Mouse (Mus musculus): ENCODE data around the gene Espn.

The Espn gene

DNA sequence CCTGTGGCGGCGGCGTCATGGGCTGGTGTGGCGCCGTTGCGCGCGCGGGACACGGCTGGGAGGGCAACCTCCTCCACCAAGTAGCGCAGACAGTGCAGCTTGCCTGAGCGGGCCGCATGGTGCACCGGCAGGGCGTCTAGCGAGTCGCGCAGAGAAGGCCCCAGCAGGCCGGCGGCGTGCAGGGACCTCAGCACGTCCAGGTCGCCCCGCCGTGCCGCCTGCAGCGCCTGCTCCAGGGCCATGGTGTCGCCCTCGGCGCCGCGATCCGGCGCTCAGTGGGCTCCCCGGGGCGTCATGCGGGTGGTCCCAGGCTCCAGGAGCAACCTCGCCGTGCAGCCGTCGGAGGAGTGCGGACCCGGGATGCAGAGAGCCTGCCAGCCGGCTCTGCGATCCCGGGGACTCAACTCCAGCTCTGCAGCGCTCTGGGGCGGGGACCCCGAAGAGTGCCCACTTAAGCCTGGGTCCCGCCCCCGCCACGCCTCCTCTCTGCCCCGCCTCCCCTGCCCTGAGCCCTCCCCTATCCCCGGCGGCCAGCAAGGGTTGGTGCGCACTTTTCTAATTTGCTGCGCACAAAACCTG is at the start of gene Espn:
Gene Espn, minus strand, starts transcription at position 406 of the 579 bp plus-strand sequence.
- in situ Hi-C loops (cut with MseI, MboI): loop anchor here in 1 of 2 experiments (25.0 kb wide), 1 partner anchor 1835 kb away; the partner anchor contains the start of genes Cep104 and Dffb

DNA sequence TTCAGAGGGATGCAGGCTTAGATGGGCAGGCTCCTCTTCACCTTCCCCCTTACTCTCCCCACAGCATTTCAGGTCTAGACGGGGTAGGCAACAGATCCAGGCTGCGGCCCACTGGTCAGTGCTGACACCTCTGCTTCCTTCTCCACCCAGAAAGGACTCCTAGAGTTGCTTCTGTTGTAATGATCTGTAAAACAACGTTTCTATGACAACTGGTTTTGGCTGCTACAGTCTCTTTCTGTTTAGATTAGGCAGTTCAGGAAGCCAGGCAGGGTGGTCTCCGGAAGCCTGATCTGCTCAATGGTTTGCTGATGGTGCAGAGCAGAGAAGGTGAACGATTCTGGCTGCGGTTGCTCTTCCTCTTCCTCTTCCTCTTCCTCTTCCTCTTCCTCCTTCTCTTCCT is 49.3 kb upstream of the Espn start:
- in situ Hi-C loops (cut with MseI, MboI): no loop called here

DNA sequence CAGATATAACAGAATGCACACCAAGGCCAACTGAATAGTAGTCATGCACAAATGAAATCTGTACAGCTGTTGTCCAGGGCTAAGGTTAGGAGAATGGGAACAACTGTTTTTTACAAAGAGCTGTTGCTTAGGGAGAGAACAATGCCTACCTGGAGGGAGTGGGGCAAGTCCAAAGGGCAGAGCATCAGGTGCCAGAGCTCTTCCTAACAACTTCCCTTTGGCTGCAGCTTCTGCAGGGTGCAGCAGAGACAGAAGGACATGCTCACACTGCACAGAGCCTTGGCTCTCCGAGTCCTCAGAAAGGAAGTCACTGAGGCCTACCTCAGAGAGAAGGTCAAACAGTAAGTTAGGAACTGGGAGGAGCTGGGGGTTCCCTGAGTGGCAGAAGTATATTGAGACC is 47.4 kb upstream of the Espn start:
- in situ Hi-C loops (cut with MseI, MboI): no loop called here

DNA sequence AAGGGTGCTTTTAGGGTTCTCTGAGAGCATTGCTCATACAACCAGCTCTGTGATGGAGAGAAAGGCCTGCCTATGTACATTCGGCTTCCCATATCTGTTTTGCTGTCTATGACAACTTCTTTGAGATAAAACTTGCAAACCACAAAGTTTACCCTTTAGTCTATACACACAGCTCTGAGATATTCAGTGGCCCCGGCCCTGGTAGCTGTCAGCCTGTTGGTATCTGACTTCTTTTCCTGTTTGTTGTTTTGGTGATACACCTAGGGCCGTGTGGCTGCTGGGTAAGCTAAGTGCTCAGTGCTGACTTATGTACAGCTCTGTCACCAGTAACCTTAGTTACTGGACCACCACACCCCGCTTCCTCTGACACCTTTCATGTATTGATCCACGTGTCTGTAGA is 45.4 kb upstream of the Espn start:
- in situ Hi-C loops (cut with MseI, MboI): no loop called here

DNA sequence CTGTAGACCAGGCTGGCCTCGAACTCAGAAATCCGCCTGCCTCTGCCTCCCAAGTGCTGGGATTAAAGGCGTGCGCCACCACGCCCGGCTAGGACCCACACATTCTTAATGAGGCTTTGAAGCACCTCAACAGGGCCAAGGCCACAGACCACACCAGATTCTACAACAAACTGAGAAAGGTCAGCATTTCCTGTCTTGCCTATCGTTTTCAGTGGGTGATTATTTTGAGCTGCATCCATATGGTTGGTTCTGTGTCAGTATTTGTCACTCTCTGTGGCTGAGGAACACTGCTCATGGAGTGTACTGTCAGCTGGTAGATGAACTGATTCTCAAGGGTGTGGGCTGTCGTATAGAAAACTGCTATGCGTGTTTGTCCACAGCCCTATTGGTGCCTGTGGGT is 44.1 kb upstream of the Espn start:
- in situ Hi-C loops (cut with MseI, MboI): no loop called here

DNA sequence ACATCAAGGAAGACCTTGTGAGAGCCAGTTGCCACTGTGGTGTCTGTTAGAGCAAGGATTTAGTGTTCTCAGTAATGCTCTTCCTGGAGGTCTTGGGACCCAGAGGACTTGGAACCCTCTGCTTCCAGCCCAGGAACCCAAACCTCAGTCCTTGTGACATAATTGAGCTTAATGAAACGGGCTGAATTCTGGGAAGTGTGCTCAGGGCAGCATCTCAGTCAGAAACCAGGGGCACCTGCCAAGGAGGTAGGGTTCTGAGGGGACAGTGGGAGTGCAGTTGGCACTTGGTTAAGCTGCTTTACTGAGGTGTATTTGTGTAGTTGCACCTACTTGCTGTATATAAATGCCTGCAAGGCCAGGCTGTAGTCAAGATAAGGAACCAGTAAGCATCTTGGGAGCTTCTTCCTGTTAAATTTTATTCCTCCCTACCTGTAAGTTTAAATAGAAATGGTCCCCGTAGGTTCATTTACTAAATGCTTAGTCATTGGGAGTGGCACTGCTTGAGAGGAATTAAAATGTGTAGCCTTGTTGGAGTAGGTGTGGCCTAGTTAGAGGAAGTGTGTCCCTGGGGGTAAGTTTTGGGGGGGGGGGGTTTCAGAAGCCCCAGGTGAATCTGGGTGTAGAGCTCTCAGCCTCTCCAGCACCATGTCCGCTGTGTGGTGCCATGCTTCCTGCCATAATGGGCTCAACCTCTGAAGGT is 42.5 kb upstream of the Espn start:
- in situ Hi-C loops (cut with MseI, MboI): no loop called here

DNA sequence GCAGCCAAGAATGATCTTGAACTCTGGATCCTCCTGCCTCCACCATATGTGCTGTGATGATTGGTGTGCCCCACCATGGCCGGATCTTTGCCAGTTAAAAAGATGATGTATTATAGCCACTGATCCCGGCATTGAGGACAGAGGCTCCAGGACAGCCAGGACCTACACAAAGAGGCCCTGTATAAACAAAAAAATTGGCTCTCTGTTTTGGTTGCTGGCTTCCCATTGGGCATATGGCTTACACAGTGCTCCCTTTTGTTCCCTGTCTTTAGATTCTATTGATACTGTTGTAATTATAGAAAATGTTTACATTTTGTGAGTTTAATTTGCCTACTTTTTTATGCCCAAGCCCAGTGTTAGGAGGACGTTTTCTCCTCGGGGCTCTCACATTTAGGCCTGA is 40.4 kb upstream of the Espn start:
- in situ Hi-C loops (cut with MseI, MboI): no loop called here

DNA sequence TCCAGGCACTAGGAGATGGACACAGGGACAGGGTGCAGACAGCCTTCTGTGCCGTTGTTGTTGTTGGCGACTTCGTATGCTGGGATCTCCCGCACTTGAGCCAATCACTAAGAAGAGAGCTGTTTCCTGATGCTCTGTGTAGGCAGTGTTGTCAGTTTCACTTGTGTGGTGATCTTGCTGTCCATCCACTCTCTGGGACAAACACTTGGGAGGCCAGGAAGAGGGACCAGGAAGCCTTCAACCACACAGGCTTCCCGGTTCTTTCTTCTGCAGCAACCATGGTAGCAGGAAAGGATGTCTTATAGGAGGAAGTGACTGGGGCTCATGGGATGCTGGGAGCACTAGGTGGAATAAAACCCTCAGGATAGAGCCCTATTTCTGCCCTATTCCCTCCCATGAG is 38.5 kb upstream of the Espn start:
- in situ Hi-C loops (cut with MseI, MboI): no loop called here

DNA sequence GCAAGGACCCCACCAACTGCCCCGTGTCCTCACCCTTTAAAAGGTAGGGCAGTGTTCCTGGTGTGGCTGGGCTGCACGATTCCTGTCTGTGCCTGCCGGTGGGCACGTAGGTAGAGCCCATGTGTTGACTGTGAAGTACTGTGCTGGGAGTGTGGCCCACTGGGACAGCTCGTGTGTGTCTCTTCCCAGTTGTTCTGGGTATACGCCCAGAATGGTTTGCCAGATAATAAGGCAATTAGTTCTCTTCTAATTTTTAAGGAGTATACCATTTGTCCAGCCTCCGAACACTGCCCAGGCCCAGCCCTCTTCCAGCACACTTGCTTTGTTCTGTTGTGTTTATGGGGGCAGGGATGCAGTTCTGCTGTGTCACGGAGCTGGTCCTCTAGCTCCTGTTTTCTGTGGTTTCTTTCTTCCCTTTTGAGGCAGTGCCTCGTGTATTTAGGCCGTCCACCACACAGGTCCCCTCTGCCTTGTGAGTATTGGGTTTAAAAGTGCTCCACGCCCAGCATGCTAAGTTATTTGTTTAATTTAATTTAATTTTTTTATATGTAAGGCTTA is 38.0 kb upstream of the Espn start:
- in situ Hi-C loops (cut with MseI, MboI): no loop called here

DNA sequence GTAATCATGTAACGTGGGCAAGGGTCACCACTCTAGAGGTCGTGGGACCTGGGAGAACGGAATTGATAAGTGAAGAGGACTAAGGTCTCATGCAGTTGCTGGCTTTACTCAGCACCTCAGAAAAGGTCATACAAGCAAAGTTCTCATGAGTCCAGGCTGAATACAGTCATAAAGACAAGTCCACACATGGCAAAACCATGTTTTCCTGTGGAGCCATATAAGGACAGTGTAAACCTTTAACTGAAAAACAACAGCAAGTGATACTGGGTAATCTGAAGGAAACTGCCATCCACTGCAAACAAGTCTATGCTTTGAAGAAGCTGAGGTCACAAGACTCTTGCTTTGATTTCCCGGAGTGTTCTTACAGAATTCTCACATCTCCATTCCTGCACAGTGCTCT is 37.5 kb upstream of the Espn start:
- in situ Hi-C loops (cut with MseI, MboI): no loop called here

DNA sequence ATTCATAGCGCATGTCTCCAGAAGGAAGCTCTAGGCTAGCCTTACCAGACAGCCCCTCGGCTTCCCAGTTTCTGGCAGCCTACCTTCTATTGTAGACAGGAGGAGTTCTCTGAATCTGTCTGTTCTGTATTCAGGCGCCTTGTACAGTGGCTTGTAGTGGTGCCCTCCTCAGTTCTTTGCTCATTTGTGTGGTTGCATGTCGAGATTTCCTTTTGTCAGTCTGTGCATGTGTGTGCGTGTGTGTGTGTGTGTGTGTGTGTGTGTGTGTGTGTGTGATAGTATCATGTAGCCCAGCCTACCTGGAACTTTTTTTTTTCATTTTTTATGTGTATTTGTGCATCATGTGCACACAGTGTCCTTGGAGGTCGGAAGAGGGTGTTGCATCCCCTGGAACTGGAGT is 36.9 kb upstream of the Espn start:
- in situ Hi-C loops (cut with MseI, MboI): no loop called here

DNA sequence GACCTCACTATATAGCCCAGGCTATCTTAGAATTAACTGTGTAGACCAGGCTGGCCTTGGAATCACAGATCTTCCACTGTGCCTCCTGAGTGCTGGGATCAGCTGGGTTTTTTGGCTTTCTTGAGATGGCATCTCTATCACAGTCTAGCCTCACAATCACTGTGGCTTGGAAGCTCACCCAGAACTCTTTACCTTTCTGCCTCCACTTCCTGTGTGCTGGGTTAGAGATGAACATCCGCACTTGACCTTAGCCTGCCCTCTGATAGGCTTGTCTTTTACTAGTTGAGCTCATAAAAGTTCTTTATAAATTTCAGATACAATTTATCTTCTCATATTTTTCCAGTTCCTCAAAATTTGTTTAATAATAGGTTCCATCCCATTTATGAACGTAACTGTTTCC is 36.5 kb upstream of the Espn start:
- in situ Hi-C loops (cut with MseI, MboI): no loop called here

DNA sequence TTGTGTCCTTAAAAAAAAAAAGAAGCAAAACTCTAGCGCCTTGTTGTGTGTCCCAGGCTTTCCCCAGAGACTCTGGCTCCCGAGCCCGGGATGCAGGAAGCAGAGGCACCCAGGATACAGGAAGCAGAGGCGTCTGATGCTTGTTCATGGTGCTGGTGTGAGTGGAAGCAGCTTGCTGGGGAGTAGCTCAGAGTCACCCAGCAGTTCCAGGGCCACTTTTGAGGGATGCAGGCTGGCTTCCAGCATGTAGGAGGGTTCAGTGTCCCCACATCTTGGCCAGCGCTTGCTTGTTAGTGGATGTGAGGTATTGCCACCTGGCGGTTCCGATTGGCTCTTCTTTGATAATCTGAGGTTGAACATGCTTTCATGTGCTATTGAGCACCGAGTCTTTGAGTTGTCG is 35.0 kb upstream of the Espn start:
- in situ Hi-C loops (cut with MseI, MboI): no loop called here

DNA sequence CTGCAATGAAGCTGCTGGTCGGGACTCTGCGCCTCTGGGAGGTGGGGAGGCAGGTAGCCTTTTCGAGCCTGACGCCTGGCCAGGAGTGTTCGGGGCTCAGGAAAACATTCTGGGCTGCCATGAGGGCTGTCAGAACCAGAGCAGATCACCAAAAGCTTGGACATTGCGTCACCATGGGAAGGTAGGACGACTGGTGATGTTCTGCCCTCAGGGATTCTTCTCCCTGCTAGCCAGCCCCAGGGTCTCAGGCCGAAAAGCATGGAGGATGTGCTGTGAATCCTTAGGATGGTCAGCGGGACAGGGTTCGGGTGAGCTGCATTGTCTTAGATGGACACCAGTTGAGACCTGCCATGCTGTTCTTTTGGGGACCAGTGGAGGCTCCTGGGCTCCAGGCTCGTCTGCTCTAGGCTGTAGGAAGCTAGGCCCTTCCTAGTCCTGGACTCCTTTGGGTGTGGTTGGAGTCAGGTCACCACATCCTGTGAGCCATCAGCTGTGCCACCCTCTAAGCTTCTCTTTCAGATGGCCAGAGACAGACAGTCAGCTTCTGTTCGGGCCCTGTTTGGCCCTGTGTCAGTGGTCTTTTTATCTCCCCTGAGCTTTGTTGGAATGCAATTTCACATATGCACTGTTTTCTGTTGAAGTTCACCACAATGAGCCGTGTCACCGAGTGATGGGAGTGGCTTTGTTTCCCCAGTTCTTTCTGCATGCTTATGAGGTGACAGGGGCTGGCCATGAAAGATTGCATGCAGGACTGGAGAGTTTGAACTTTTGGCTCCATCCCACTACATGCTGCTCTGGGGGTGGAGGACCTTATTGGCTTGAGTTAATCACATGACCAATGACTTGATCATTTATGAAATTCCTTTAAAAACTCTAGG is 34.3 kb upstream of the Espn start:
- in situ Hi-C loops (cut with MseI, MboI): no loop called here

DNA sequence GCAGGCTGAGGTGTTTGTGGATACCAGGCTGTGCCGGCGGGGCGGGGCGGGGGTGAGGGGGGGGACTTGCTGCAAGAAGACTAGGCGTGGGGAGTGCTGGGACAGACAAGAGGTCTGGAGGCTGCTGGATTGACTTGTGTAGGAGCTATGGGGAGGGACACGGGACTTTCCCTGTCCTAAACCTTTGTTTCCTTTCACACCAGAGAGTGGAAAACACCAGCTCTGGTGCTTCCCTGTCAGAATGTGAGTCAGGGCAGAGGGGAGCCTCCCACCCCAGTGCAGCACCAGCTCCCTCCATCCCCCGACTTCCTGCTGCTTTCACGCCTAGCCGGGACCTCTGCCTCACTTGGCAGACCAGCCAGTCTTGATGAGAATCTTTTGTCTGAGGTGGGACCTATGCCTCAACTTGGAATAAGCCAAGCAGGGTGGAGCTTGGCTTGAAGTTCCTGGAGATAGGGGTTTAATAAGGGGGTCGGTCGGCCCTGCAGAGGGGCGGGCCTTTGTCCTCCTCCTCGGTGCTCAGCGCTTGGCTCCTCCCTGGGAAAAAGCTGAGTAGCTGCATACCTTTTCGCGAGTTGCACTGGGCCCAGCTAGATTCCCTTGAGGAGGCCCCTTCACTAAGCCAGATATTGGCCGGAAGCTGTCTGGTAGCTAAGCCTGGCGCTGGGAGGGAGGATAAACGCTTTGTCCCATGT is 33.5 kb upstream of the Espn start:
- in situ Hi-C loops (cut with MseI, MboI): no loop called here

DNA sequence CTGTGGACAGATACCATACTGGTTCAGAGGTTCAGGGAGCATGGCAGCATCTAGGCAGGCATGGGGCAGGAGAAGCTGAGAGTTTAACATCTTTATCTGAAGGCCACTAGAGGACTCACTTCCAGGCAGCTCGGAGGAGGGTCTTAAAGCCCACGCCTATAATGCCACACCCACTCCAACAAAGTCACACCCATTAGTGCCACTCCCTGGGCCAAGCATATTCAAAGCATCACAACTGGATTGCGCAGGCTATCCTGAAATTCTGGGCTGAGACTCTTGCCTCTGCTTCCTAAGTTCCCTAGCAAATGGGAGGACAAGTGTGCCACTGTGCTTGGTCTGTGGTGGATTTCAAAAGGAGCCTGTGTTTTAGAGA is 33.0 kb upstream of the Espn start:
- in situ Hi-C loops (cut with MseI, MboI): no loop called here

DNA sequence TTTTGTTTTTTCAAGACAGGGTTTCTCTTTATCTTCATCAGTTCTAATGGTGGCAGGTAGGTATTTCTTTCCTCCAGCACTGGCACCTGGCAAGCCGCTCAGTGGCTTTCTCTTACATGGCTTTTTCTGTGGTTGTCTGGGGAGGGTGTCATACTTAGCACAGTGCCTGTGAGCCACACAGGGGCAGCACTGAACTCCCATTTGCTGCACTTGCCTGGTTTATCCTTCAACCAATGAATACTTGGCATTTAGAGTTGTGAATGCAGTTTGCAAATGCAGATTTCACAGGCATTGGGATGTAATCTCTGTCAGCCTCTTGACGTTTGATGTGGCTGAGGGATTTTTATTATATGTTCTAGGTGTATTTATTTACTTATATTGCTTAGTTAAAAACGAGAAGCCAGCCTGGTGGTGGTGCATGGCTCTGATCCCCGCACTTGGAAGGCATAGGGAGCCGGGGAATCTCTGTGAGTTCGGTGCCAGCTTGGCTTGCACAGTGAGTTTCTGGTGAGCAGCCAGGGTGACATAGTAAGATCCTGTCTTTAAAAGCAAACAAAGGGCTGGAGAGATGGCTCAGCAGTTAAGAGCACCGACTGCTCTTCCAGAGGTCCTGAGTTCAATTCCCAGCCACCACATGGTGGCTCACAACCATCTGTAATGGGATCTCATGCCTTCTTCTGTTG is 32.3 kb upstream of the Espn start:
- in situ Hi-C loops (cut with MseI, MboI): no loop called here

DNA sequence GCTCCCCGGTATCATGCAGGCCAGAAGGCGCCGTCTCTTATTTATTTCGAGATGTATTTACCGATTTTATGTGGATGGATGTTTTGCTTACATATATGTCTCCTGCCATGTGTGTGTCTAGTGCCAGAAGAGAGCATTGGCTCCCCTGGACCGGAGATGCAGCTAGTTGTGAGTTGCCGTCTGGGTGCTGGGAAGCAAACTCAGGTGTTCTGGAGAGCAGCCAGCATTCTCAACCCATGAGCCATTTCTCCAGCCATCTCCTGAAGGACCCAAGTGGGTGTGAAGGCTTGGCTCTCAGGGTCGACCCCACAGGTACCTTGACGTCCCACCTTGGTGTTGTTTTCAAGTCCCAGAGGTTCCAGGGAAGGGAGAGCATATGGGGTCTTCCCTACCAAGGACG is 30.0 kb upstream of the Espn start:
- in situ Hi-C loops (cut with MseI, MboI): no loop called here

DNA sequence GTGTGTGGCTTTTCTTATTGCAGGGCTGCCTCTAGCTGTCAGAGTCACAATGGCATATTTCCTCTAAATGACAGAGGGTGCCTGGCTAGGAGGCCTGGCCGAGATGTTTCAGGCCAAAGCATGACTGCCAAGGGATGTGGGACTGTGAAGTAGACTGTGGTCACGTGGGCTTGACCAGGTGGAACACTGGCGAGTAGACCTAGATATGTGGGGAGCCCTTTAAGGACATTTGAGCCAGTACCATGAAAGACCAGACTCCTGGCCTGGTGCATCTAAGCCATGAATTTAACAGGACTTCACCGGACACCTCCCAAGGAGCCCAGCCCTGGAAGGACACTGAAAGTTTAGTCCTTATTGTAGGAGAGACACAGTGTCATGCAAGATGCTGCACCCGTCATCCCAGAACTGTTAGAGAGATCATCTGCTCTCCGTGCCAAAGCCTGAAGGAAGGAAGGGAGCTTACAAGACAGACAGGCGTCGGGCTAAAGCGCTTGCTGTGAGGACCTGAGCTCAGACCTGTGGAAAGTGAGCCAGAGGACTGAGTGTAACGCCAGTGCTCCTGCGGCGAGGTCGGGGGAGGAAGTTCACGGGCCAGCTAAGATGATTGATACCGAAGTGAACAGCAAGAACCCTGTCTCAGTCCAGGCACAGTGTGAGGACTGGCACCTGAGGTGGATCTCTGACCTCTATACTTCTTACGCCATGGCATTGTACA is 27.9 kb upstream of the Espn start:
- in situ Hi-C loops (cut with MseI, MboI): loop anchor here in 1 of 2 experiments (5.0 to 10.0 kb wide), 2 partner anchors 32 to 105 kb away; no protein-coding TSS in a partner anchor

DNA sequence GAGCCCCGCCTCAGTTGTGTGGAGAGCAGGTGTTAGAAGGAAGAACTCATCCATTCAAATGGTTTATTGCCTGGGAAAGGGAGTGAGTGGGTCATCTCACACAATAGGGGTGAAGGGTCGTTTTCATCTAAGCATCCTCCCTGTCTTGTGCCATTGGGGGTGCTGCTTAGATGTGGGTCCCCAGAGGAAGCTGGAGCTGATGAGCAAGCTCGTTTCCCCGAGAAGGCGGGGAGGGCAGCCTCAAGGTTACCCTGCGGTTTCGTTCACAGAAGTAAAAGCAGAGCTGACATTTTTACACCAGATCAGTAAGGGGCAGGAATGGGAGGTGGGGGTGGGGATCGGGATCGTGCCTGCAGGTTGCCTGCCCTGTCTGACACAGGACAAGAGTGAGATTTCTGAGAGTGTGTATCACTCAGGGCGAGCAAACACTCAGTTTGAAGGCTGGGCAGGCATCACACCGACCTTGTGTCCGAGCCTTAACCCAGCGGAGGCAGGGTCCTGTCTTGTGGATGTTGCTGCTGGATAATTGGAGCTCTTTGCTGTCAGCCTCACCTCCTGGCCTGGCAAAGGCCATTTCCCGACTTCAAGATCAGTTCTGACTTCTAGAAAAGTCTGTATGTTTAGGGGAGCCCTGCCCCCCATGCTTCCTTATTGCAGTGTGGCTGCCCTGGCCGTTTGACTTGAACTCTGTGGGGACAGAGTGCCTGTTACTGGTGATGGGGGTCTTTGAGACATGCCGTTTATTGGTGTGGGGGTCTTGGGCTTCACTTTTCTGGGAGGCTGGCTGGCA is 26.9 kb upstream of the Espn start:
- in situ Hi-C loops (cut with MseI, MboI): loop anchor here in 1 of 2 experiments (5.0 to 10.0 kb wide), 2 partner anchors 33 to 106 kb away; no protein-coding TSS in a partner anchor
